Mouse (Mus musculus): Measurements from ENCODE around the gene Atp6v1b1.

The Atp6v1b1 gene

GRCm38 (mm10) chr6:83742761-83743160, at the start of gene Atp6v1b1:
TSS of gene Atp6v1b1 (plus strand) at chr6:83742990.
- DNase-seq (ENCODE audit: low read depth in 2 of 2, low spot score in 2 of 2): no peak

- peak; percentile 49 to 68 for DNase-seq (ENCODE audit: low read depth in 2 of 2, low spot score in 2 of 2)
These were observed 49.0 kb upstream of the Atp6v1b1 start for GRCm38 (mm10) chr6:83693835-83694234.

GRCm38 (mm10) chr6:83695731-83696130, 47.1 kb upstream of the Atp6v1b1 start:
- DNase-seq (ENCODE audit: low read depth in 2 of 2, low spot score in 2 of 2): no peak

GRCm38 (mm10) chr6:83696684-83697083, 46.1 kb upstream of the Atp6v1b1 start:
- DNase-seq (ENCODE audit: low read depth in 2 of 2, low spot score in 2 of 2): no peak

GRCm38 (mm10) chr6:83697932-83698331, 44.9 kb upstream of the Atp6v1b1 start:
- DNase-seq (ENCODE audit: low read depth in 2 of 2, low spot score in 2 of 2): no peak

GRCm38 (mm10) chr6:83699971-83700370, 42.8 kb upstream of the Atp6v1b1 start:
- DNase-seq (ENCODE audit: low read depth in 2 of 2, low spot score in 2 of 2): no peak

GRCm38 (mm10) chr6:83701001-83701400, 41.8 kb upstream of the Atp6v1b1 start:
- DNase-seq (ENCODE audit: low read depth in 2 of 2, low spot score in 2 of 2): no peak

GRCm38 (mm10) chr6:83702146-83702999, 40.4 kb upstream of the Atp6v1b1 start:
- no peak for DNase-seq (ENCODE audit: low read depth in 2 of 2, low spot score in 2 of 2)

GRCm38 (mm10) chr6:83703000-83703721, 39.6 kb upstream of the Atp6v1b1 start:
- DNase-seq (ENCODE audit: low read depth in 2 of 2, low spot score in 2 of 2): no peak

- DNase-seq (ENCODE audit: low read depth in 2 of 2, low spot score in 2 of 2): no peak
These were observed 39.1 kb upstream of the Atp6v1b1 start for GRCm38 (mm10) chr6:83703722-83704078.

GRCm38 (mm10) chr6:83704294-83704693, 38.5 kb upstream of the Atp6v1b1 start:
- no peak for DNase-seq (ENCODE audit: low read depth in 2 of 2, low spot score in 2 of 2)

- DNase-seq (ENCODE audit: low read depth in 2 of 2, low spot score in 2 of 2): no peak
These were observed 38.1 kb upstream of the Atp6v1b1 start for GRCm38 (mm10) chr6:83704701-83705100.

- DNase-seq (ENCODE audit: low read depth in 2 of 2, low spot score in 2 of 2): no peak
These were observed 34.9 kb upstream of the Atp6v1b1 start for GRCm38 (mm10) chr6:83707738-83708510.

GRCm38 (mm10) chr6:83710361-83711066, 32.3 kb upstream of the Atp6v1b1 start:
- DNase-seq (ENCODE audit: low read depth in 2 of 2, low spot score in 2 of 2): no peak

GRCm38 (mm10) chr6:83711067-83711675, 31.6 kb upstream of the Atp6v1b1 start, which contains the start of gene Vax2:
TSS of gene Vax2 (plus strand) at chr6:83711264.
- DNase-seq (ENCODE audit: low read depth in 2 of 2, low spot score in 2 of 2): no peak

- no peak for DNase-seq (ENCODE audit: low read depth in 2 of 2, low spot score in 2 of 2)
These were observed 30.9 kb upstream of the Atp6v1b1 start for GRCm38 (mm10) chr6:83711725-83712475.

GRCm38 (mm10) chr6:83713271-83714136, 29.3 kb upstream of the Atp6v1b1 start:
- no peak for DNase-seq (ENCODE audit: low read depth in 2 of 2, low spot score in 2 of 2)

- DNase-seq (ENCODE audit: low read depth in 2 of 2, low spot score in 2 of 2): no peak
These were observed 28.3 kb upstream of the Atp6v1b1 start for GRCm38 (mm10) chr6:83714221-83715123.

Data from CD8-positive naive resting alpha-beta T cell, adult 2 months (primary cell).